Mouse (Mus musculus) mammary gland, adult 2 months (tissue): ENCODE data around the gene Evx1. TPM values are rescaled to one million over a fixed set of nuclear protein-coding genes. Genes with fewer than 3 reads are reported as not detected.

Experiments
- polyA plus RNA-seq: library from polyadenylated mRNA; depleted of rRNA; stranded (reverse); fragments of >200 nt; gene quantifications from 2 replicates; pipeline ENCODE4 v1.2.3, GENCODE M21; 2012; ENCODE audit warnings: low replicate concordance; rRNA removed

Gene Evx1
- polyA plus RNA-seq: not detected in 2 replicates

DNA sequence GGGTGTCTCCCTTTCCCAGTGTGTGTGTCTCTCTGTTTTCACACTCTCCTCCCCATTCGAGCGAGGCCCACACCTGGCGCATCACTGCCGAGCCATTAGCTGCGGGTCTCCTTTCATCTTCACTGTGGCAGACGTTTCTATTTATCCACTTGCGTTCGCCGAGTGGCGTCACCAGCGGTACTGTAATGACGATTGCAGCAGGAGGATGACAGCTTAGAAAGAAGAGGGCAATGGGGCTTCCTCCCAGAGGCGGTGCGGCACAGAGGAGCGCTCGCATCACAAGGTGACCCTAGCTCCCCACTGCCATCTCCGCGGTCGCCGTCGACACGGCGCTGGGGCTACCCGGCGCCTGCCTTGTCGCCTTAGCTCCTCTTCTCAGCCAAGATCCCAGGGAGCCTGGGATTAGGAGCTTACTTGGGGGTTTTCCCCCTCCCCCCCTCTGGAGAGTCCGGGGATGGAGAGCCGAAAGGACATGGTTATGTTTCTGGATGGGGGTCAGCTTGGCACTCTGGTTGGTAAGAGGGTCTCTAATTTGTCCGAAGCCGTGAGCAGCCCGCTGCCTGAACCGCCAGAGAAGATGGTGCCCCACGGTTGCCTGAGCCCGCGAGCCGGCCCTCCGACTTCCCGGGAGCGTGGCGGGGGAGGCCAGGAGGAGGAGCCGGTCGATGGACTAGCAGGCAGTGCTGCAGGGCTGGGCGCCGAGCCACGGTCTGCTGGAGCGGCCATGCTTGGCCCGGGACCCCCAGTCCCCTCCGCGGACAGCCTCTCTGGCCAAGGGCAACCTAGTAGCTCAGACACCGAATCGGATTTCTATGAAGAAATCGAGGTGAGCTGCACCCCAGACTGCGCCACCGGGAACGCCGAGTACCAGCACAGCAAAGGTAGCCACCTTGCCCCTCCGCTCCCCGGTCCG is at the start of gene Evx1:
TSS of gene Evx1 (plus strand) at position 108 of the 913 bp plus-strand sequence.

Other genes starting within 250 kb of the Evx1 start
- 1.6 and 2.6 TPM in 2 replicates for gene Hoxa1, start 155.2 kb upstream of the Evx1 start, polyA plus RNA-seq
- 1.3 TPM in 2 replicates for gene Hoxa2, start 148.7 kb upstream of the Evx1 start, polyA plus RNA-seq
- 0.03 TPM in 1 of 2 replicates, not detected in the other for gene 5730596B20Rik, start 136.0 kb upstream of the Evx1 start, polyA plus RNA-seq
- gene Hoxa4, start 121.7 kb upstream of the Evx1 start, polyA plus RNA-seq: 1.9 and 3.3 TPM in 2 replicates
- 3.1 and 6.1 TPM in 2 replicates for gene Hoxa5, start 108.9 kb upstream of the Evx1 start, polyA plus RNA-seq
- 2.0 and 2.7 TPM in 2 replicates for gene Hoxa6, start 104.8 kb upstream of the Evx1 start, polyA plus RNA-seq
- gene Hoxa3, start 100.2 kb upstream of the Evx1 start, polyA plus RNA-seq: 3.6 and 7.8 TPM in 2 replicates
- gene Gm28308, start 100.2 kb upstream of the Evx1 start, polyA plus RNA-seq: 1.4 and 3.1 TPM in 2 replicates
- gene Hoxa7, start 91.6 kb upstream of the Evx1 start, polyA plus RNA-seq: 14.6 and 16.5 TPM in 2 replicates
- gene Hoxa9, start 82.4 kb upstream of the Evx1 start, polyA plus RNA-seq: 9.8 and 43.7 TPM in 2 replicates
- 3.2 and 5.4 TPM in 2 replicates for gene Hoxa10, start 72.6 kb upstream of the Evx1 start, polyA plus RNA-seq
- not detected in 2 replicates for gene Hoxa11, start 67.7 kb upstream of the Evx1 start, polyA plus RNA-seq
- gene Hoxa13, start 52.6 kb upstream of the Evx1 start, polyA plus RNA-seq: not detected in 2 replicates